Mouse (Mus musculus): ENCODE measurements around the gene Rsad2.
A peak's percentile ranks its signal among the peaks of the same experiment; 100 is the strongest.
"Not testable (repeated sequence)": the region's sequence is repeated elsewhere in the genome, so short reads cannot be mapped to it uniquely, and the experiment has no call there.

Rsad2 gene

DNA sequence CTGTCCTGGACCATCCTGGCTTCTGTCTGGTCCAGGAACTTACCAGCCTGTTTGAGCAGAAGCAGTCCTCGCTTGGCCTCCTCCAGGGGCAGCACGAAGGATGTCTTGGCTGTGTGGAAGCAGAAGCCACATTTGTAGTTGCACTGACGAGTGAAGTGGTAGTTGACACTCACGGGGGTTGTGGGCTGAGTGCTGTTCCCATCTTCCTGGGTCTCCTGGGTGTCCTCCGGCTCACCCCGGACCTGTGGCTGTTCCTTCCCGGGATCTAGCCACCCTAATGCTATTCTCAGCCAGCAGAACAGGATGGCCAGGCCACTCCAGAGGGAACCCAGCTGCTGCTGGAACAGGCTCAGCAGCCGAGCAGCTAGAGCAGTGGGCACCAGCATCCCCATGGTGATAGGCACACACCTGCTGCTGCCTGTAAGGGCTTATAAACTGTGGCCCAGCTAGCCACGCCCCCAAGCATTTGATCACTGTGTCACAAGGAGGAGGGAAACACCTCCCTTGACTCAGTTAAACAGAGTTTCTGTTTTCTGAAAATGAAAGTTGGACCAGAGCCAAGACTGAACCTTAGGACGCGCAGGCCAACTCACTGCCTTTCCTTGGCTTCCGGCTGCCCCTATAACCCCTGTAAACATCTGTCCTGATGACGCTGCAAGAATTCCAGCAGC lies at the start of gene Rsad2:
Rsad2 (minus strand) TSS at position 425 of the 671 bp plus-strand sequence.
- no peak for DNase-seq

GRCm38 (mm10) chr12:26501042-26501441 lies 44.8 kb upstream of the Rsad2 start:
- no peak for DNase-seq

DNA sequence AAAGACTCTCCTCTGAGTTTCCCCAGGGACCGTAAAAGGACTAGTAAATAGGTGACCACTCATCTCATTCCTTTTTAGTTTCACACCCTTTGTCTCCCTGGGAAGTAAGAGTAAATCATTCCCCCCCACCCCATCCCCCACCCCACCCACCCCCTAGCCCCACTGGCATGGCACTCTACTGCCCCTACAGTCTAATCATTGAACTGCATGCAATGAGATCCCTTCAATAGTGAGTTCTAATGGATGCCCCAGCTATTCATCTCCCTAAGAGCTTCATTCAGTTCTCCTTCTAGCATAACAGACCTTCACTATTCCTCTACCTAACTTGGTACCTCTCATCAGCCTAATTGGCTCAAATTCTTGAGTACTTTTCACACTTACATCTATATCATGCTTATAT lies 33.7 kb upstream of the Rsad2 start:
- DNase-seq: no peak

DNA sequence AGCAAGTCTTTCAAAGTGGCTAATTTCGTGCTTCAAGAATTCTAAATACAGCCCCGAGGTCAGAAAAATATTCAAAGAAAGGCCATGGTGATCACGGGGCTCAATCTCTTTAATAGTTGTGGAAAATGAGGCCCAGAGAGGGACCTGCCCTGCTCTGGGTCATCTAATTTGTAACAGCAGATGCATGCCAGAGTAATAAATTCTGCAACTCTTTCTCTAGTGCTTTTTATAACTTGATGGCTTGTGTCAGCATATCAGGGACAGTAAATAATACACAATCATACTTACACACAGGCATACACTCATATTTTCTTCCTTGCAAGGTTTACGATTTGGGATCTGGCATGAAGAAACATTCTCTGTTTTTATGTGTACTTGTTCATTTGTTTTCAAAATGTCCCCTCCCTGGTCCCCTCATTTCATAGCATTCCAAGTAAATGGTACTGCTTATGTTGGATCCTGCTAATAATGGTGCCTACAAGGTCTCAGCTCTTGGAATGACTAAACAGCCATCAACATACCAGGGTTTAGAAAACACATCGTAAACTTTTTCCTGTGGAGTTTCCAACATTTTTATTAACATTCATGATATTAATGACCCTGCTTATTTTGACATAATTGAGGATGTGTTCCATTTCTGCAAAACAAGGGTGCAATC lies 32.5 kb upstream of the Rsad2 start:
- DNase-seq: no peak

DNA sequence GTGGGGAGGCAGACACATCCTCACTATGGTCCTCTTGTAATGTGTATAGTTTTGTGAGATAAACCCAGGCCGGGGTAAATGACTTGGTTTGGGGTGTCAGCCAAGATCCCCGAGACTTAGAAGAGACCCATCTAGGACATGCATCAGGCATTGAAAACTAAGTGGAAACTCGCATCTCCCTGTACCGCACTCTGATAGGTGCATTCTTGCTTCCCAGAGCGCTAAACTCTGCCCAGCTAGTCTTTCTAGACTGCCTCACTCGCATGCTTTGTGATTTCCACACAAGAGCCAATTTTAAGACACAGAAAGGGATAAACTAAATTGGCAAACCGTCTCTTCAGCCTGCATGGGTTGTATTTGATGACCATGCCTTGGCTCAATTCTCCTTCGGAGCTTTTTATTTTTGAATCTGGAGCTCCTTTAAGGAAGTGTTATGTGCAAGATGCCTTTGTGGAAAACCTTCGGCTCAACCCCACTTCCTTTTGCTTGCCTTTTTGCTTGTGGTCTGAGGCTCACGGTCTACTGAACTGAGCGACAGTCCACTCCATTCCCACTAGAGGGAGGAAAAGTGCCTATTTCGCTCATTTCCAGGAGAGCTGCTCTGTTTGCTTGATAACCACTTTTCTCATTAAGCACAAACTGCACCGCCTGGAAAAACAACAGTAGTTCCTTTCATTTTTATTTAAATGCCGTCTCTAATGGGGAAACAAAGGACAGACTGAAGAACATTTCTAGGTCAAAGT lies 31.8 kb upstream of the Rsad2 start:
- DNase-seq: no peak

DNA sequence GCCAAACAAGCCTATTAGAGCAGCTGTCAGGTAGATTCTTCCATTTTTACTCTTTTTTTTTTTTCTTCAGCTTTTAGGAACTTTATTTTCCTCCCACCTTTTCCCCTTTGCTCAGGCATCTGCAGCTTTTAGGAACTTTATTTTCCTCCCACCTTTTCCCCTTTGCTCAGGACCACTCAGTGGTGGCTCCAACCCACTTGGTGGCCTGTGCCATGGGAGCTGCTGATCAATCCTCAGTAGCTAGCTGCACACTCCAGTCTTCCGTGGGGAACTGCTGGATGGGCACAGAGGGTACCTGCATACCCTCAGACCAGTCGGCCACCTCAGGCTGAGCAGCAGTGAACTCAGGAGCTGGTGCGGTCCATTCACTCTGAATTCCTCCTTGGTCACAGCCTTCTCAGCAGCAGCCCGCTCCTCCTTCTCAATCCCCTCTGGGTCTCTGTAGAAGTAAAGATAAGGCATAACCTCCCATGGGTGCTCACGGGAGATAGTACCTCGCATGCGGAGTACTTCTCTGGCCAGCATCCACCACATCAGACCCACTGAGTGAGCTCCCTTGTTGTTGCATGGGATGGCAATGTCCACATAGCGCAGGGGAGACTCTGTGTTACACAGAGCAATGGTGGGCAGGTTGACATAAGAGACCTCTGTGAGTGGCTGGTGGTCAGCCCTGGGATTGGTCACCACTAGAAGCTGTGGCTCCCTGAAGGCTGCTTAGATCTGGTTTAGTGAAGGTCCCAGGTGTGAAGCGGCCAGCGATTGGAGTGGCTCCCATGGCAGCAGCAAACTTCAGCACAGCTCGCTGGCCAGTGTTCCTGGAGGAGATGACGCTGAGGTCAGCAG lies 29.7 kb upstream of the Rsad2 start:
- not testable (repeated sequence) for DNase-seq

DNA sequence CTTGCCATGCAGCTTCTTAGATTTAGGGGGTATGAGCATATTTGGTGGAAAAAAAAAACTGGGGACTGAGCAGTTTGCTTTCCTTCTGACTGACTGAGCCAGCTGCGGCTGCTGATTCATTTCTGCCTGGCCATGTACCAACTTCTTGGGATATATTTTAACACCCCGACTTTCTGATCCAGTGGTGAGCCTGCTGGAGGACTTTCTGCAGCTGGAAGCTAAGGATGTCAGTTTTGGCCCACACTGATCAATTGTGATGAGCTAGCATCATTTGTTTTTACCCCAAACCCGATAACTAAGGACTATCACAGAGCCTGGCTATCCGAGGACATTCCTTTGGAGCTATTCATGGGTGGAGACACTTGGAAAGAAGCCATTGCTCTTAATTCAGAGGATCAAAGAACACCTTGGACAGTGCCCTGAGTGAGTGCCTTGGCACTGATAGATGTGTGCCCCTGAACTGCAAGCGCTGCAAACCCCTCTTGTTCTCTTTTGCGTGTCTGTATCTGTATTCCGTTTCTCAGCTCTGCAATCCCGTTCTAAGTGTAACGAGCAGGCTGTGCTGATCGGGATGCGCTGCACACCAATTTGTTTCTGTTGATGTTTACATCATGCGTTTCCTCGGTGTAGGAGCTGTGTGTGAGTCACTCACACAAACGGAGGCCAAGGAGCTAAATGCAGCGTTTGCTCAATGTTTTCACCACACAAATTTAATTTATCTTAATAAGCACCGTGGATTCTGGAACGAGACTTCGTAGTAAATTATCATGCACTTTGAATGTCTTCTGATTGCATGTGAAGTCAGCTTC lies 22.1 kb upstream of the Rsad2 start:
- no peak for DNase-seq

- no peak for DNase-seq
Observed at GRCm38 (mm10) chr12:26477198-26477597, 20.9 kb upstream of the Rsad2 start.

DNA sequence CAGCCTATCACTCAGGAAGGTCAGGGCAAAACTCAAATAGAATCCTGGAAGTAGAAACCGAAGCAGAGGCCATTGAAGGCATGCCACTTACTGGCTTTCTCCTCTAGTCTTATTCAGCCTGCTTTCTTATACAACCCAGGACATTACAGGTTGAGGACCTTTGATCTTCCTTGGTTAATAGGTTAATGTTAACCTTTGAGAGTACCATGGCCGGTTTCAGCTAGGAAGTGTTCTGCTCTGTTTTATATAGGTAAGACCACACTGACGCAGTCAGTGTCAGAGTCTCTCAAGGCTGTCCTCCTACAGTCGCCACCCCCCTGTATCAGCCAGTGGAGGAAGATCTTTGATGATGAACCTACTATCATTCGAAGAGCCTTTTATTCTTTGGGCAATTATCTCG lies 17.5 kb upstream of the Rsad2 start:
- no peak for DNase-seq

DNA sequence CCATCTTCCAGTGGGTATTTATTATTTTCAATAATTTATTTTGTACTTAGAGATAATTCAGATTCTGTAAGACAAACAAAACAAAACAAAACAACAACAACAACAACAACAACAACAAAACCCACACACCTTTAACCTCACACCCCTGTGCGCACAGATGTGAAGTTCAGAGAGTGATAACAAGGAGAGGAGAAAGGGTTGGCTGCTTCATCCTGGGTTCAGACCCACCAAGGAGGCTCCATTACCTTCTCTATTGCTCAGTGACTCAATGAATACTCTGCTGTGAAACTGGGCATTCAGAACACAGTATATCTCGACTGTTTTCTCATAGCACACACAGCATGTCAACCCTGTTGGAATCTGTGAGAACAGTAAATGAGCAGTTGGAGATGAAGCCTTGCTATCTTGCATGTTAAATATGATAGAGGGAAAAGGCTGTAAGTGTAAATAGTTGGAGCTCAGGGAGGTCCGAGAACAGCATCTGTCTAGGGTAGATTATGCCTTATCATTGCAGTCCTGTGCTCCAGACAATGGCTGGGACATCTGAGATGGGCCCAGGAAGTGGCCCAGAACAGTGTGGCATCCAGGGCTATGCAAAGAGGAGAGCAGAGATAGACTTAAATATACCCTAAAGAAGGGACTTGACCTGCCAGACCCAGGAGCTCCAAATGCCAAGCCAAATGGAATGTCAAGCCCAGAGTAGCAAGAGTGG lies 16.7 kb upstream of the Rsad2 start:
- no peak for DNase-seq

DNA sequence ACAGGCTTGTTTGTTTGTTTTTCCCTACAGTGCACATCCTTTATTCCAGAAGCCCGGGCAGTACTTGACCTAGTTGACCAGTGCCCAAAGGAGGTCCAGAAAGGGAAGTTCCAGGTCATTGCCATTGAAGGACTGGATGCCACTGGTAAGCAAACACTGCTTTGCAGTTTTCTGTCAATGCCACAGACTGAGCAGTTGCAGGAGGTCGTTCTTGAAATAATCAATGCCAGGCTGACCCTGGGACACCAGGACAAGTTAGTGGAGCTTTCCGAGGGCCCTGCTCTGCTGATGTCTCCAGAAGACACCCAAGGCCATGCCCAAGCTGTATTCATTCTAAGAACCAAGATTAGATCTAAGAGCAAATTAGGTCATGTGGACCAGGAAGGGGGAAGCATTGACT lies 15.1 kb upstream of the Rsad2 start:
- DNase-seq: no peak

DNA sequence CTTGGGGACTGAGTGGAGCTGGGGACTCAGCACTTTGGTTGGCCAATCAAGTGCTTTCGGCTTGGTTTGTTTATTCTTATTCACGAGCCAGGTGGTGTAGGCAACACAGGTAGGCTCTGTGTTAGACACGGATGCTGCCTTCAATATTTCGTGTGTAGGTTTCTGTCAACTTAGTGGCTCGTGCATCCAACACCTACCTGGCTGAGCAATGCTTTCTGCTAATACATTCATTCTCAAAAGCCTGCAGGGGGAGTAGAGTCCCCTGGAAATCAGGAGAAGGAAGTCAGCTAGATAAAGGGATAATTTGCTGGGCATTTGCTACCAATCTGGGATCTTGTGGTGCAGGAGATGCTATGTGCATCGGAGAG lies 13.8 kb upstream of the Rsad2 start:
- DNase-seq: no peak

GRCm38 (mm10) chr12:26469098-26470041 lies 13.1 kb upstream of the Rsad2 start, which contains the start of gene Cmpk2:
Gene Cmpk2, plus strand, starts transcription at chr12:26469204.
- peak; percentile 91 for DNase-seq

DNA sequence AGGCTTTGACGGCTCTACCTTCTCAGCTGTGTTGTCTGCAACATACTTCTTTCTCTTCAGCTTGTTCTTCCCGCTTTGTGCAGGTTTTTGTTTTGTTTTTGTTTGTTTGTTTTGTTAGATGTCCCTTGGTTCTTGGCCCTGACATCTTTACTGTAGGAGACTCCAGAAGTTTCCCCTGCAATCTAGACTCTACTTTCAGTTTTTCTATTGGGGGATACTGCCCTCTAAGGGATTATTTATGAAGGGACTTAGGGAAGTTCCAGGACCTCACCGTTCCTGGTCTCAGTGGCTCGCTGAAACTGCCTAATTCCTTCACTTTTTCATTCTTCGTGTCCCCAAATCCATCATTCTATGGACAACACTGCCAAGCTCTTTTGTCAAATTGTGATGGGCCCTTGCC lies 9.3 kb upstream of the Rsad2 start:
- DNase-seq: no peak

DNA sequence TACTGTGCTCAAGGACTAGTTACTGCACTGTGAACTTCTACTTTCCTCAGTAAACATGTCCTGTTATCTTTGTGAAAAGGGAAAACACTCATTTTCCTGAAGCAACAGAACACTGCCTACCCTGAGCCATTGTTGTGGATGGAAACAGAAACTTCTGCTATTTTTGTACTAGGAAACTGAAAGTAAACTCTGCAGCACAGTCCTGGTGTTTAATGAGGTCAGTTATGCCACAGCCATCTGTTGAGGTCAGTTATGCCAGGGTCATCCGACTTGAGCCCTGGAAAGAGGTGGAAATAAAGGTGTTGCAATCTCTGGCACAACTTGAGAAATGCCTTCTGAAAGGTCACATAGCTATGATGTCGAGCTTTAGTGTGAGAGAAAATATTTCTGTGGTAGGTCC lies 3.8 kb upstream of the Rsad2 start:
- DNase-seq: no peak

GRCm38 (mm10) chr12:26454682-26455081 lies 1.6 kb downstream of the Rsad2 start:
- no peak for DNase-seq

GRCm38 (mm10) chr12:26452951-26453350 lies 3.3 kb downstream of the Rsad2 start:
- DNase-seq: no peak

DNA sequence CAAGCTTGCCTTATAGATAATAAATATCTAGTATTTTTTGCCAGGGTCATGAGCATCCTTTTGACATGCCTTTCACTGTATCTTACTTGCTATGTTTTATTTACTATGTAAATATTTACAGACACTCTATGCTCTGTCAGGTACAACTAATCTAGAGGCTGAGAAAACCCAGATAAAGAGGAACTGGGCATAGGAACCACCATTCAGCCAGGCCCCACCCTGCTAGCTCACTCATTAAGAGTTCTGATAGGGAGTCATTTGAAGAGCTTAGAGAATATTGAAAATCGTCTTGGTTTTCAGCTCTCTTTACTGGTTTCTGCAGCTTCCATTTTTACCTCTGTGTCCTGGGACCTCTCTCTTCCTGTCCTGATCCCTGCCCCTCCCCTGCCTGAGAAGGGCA lies 5.1 kb downstream of the Rsad2 start:
- DNase-seq: no peak

DNA sequence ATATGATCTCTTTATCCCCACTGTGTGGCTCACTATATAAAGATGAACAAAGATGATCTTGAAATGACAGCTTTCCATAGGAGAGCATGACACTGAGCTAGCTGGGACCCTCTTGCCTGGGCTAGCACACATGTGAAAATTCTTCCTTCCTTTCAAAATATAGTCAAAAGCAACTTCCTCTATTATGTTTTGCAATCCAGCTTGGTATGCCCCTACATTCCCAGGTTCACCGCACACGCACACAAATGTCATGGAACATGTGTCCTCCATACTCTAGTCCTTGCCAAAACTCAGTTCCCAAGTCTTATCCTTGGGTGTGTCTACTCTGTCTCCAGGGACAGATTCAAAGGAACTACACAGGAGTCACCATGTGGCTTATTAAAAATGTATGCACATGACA lies 6.8 kb downstream of the Rsad2 start:
- no peak for DNase-seq

DNA sequence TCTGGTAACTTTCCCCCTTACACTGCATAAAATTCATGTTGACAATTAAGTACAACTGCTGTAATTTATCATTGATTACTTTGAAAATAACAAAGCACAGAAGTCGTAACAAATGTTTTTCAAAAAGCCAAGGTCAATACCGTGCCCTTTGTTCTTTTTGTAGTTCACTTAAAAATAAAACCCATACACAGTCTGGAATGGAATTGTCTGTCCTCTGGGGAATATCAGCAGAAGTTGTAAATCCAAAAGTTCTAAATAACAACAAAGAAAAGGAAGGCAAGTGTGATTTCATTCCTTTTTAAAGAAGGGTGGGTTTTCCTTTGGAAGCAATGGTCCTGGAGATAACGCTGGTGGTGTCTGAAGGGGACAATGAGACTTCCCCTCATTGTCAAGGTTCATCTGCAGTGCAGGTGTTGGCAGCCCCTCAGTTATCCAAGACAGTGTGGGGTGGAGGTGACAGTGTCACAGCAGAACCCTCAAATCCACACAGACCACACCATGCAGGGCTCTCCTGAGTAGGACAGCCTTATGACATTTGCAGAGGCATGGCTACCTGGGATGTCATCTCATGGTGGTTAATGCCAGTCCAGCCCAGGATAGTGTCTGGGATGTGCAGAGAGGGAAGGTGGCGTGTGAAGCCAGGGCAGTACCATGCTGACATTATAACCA lies 9.7 kb downstream of the Rsad2 start:
- no peak for DNase-seq
